Mouse (Mus musculus) liver, postnatal 0 days (tissue): ENCODE measurements around the gene Ccl9. TPM values are rescaled to one million over a fixed set of nuclear protein-coding genes. Genes with fewer than 3 reads are reported as not detected.
A peak's percentile ranks its signal among the peaks of the same experiment; 100 is the strongest.

Source experiments
- ATAC-seq: fragments of 200-750 bp; cut with Nextera tagmentation; 2 replicates; pipeline ENCODE4 v1.8.0; 2017; ENCODE audit warnings: mild to moderate bottlenecking, moderate library complexity
- DNase-seq: peaks from one replicate; pipeline ENCODE4 v3.0.0-alpha.2; 2016
- H3K27ac ChIP-seq: fragments of 300-500 bp; sonication (generic); 2 replicates; pipeline ENCODE4 v1.5.1; 2014; ENCODE audit warnings: antibody characterized with exemption, moderate library complexity, mild to moderate bottlenecking, low read depth
- H3K27me3 ChIP-seq: fragments of 300-500 bp; sonication (generic); 2 replicates; pipeline ENCODE4 v1.6.1; 2014; ENCODE audit warnings: low read length, control low read depth, mixed read lengths; ENCODE audit not compliant: insufficient read depth
- H3K36me3 ChIP-seq: fragments of 300-500 bp; sonication (generic); replicated peaks from 2 replicates; pipeline ENCODE4 v1.6.1; 2014; ENCODE audit warnings: mild to moderate bottlenecking, control low read depth, low read length, moderate library complexity, mixed read lengths; ENCODE audit not compliant: insufficient read depth
- H3K4me1 ChIP-seq: fragments of 300-500 bp; sonication (generic); 2 replicates; pipeline ENCODE4 v1.6.1; 2014; ENCODE audit warnings: antibody characterized with exemption, mild to moderate bottlenecking, control low read depth; ENCODE audit not compliant: insufficient read depth
- H3K4me2 ChIP-seq: fragments of 300-500 bp; sonication (generic); 2 replicates; pipeline ENCODE4 v1.6.1; 2014; ENCODE audit warnings: low read depth, mild to moderate bottlenecking, low read length, moderate library complexity, mixed read lengths
- H3K4me3 ChIP-seq: fragments of 300-500 bp; sonication (generic); 2 replicates; pipeline ENCODE4 v1.5.1; 2014; ENCODE audit warnings: low read depth, low read length
- H3K9ac ChIP-seq: fragments of 300-500 bp; sonication (generic); replicated peaks from 2 replicates; pipeline ENCODE4 v1.6.1; 2014; ENCODE audit warnings: mild to moderate bottlenecking, moderate library complexity
- H3K9me3 ChIP-seq: fragments of 300-500 bp; sonication (generic); 2 replicates; pipeline ENCODE4 v1.6.1; 2016; ENCODE audit warnings: mild to moderate bottlenecking, control low read depth, low read length, mixed read lengths
- CTCF ChIP-seq: sonication (generic); IDR thresholded peaks from 2 replicates; pipeline ENCODE4 v1.5.1; 2016; ENCODE audit warnings: antibody characterized with exemption, low read depth
- EP300 ChIP-seq: IDR thresholded peaks from 2 replicates; pipeline ENCODE4 v1.6.1; 2016; ENCODE audit warnings: antibody characterized with exemption, low read depth, mild to moderate bottlenecking
- WGBS: fragments of 180-500 bp; shearing (Covaris S2); extraction: QIAGEN DNeasy Blood & Tissue Kit; methylation state at CpG from one replicate; pipeline ENCODE4 v1.1.7; 2014; ENCODE audit not compliant: insufficient replicate concordance; 5-methylcytosine and 5-hydroxymethylcytosine counted together
- polyA plus RNA-seq: library from polyadenylated mRNA; unstranded; fragments of >200 nt; fragmentation: Nextera tagmentation; extraction: Ambion mirVana; gene quantifications from 2 replicates; pipeline ENCODE4 v1.2.1, GENCODE M21; 2015

Ccl9 gene
- polyA plus RNA-seq, 1 experiment from 2014 or later, result 92.6 TPM

DNA sequence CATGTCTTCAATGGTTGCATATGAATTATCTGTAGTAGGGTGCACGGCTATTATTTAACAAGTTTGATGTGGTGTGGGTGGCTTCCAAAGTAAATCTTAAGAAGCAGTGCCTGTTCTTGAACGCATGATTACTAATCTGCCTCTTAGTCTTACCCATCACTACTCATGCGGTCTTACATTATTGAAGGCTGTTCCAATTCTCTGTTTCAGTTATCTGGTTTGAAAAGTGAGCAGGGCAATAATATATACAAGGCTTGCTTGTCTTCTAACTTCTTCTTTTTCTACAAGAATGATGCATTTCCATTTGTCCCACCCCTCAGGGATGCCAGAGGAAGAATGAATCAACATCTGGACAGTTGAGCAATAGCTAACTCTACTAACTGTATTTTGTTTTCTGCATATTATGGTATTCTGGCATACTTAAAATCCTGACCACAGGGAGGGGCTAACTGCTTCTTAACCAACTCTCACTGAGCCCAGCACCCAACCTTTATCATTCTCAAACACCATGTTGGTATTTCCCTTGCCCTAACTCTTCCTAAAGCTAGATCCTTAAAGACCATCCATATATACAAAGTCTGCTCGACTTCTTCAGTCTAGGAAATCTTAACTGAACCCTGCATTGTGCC, 1.4 kb downstream of the Ccl9 start:
- H3K4me3 ChIP-seq, result peak overlapping the region; percentile 25; the same call in 1 of the 2 replicates
- H3K4me2 ChIP-seq, result peak overlapping the region; percentile 60
- 41% methylated on average over 4 of the region's 4 CpGs for WGBS

DNA sequence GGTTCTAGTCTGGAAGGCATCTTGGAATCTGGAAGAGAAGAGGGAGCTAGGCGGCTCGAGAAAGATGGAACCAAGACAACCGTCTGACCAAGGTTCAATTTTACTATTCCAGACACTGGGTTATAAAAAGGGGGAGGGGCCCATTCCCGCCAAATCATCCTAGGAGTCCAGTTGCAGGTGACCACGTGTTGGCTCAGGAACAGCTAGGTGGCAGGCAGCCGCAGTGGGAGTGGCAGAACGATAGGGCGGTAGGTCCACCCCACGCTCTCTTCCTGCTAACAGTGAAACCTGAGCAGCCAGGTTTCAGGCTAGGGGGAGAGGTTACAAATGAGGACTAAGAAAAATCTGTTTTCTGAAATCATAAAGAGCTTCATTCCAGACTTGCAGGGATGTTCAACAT, 5.6 kb downstream of the Ccl9 start:
- Histone ChIP-seq H3K9ac (no peak overlapping the region), H3K4me1 (peaks cover 21% of the 10 kb centered on the region), H3K27ac (no peak overlapping the region), H3K4me2 (no peak overlapping the region), H3K9me3 (no peaks in the 10 kb centered on the region), H3K4me3 (no peak overlapping the region), H3K27me3 (no peaks in the 10 kb centered on the region), H3K36me3 (no peaks in the 10 kb centered on the region)
- TF ChIP-seq CTCF (no peak), EP300 (no peak)
- ATAC-seq, result no peak
- WGBS, result 62% methylated on average over 9 of the region's 9 CpGs
- no peak for DNase-seq

More for the DNA sequence above, 1.4 kb downstream of the Ccl9 start:
- Histone ChIP-seq H3K9ac (no peak overlapping the region), H3K9me3 (no peaks in the 10 kb centered on the region), H3K27ac (peak overlapping the region; percentile 77), H3K27me3 (no peaks in the 10 kb centered on the region), H3K36me3 (no peaks in the 10 kb centered on the region), H3K4me1 (peaks cover 16% of the 10 kb centered on the region)
- DNase-seq (no peak), ATAC-seq (peak; percentile 26)
- TF ChIP-seq CTCF, result no peak
- TF ChIP-seq EP300, result no peak

DNA sequence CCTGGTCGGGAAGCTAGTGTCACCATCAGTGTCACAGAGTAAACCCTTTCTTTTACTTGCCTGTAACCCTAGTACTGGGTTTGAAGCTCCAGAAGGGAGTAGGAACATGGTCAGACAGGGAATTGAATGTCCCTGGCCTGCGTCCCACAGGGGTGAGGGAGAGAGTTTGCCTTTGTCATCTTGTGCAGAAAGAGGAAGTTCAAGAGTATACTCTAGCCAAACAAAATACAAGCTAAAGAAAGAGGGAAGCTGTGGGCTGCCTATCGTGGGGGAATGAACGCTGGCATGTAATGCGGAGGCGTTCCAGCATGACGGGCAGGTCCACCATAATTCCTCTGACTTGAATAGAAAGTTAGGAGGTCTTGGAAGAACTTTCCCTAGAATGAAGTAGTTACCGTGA, 6.2 kb downstream of the Ccl9 start:
- TF ChIP-seq EP300, result no peak
- TF ChIP-seq CTCF, result no peak
- no peak overlapping the region for H3K4me3 ChIP-seq
- H3K27me3 ChIP-seq, result no peaks in the 10 kb centered on the region
- WGBS, result 19% methylated on average over 8 of the region's 8 CpGs
- H3K9ac ChIP-seq, result no peak overlapping the region
- H3K27ac ChIP-seq, result 0 out of 2 replicates have a peak overlapping the region, but pooled peaks have one; percentile 23
- no peaks in the 10 kb centered on the region for H3K9me3 ChIP-seq
- peak; percentile 48 for ATAC-seq
- DNase-seq, result peak; percentile 37
- no peaks in the 10 kb centered on the region for H3K36me3 ChIP-seq
- peaks cover 18% of the 10 kb centered on the region for H3K4me1 ChIP-seq
- no peak overlapping the region for H3K4me2 ChIP-seq

DNA sequence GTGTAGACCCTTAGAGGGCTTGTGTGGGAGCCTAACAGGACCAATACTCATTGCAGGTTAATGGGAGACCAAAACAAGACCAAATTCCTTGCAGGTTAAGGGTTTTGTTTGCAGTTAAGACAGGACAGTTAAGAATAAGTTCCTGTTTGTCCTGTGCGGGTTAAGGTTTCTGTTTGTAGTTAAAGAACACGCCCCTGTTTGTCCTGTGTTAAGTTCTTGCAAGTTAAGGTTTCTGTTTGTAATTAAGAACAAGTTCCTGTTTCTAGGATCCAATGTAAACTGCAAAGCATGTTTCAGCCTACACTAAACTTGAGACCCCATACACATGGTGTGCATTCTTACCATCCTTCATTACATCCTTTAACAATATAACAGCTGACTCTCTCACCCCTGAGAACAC, 8.2 kb downstream of the Ccl9 start:
- no peak for DNase-seq
- H3K27ac ChIP-seq, result peak overlapping the region; percentile 66
- WGBS, result 19% methylated on average over 2 of the region's 2 CpGs

DNA sequence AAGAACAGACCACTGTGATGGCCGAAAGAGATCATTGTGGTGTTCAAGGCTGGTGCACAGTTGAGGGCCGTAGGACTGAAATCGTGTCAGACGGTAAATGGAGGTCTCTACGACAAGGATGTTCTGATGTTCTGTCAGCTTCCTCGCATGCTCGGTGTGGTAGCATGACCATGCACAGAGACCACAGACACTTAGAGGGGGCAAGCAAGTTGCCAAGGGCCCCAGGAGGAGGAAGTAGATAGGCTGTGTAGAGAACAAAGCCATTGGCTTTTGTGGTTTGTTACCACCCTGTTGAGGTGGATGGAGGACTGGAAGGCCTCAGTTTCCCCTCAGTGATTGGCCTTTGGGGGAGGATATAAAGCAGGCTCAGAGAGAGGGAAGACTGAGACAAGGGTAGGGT, 9.2 kb downstream of the Ccl9 start:
- TF ChIP-seq EP300, result no peak
- no peak for TF ChIP-seq CTCF
- ATAC-seq (no peak), DNase-seq (no peak)
- WGBS, result 37% methylated on average over 7 of the region's 7 CpGs
- peaks cover 14% of the 10 kb centered on the region for H3K4me1 ChIP-seq
- no peaks in the 10 kb centered on the region for H3K9me3 ChIP-seq
- H3K9ac ChIP-seq, result no peak overlapping the region
- H3K4me3 ChIP-seq, result no peak overlapping the region
- no peaks in the 10 kb centered on the region for H3K27me3 ChIP-seq
- H3K4me2 ChIP-seq, result no peak overlapping the region
- H3K27ac ChIP-seq, result peak overlapping the region; percentile 66; the same call in 1 of the 2 replicates
- H3K36me3 ChIP-seq, result no peaks in the 10 kb centered on the region

More for the DNA sequence above, 8.2 kb downstream of the Ccl9 start:
- Histone ChIP-seq H3K27me3 (no peaks in the 10 kb centered on the region), H3K36me3 (no peaks in the 10 kb centered on the region), H3K4me2 (no peak overlapping the region), H3K9ac (no peak overlapping the region), H3K4me1 (peaks cover 14% of the 10 kb centered on the region), H3K9me3 (no peaks in the 10 kb centered on the region), H3K4me3 (no peak overlapping the region)
- no peak for ATAC-seq
- TF ChIP-seq EP300 (no peak), CTCF (no peak)

DNA sequence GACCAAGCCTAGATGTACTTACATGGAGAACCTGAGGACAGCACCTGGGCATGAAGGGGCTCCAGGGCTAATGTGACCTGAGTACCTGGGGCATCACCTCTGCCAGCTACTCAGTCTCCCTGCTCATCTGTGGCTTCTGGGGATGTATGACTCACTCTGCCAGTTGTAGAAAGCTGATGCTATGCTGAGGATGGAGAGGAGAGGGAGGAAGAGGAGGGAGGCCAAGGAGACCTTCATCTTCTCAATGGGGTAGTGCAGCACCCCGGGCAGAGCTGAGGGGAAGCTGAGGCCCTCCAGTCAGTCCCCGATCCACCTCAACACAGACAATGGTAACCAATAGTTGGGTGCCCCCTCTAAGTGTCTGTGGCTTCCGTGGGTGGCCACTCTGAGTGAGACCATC, 9.7 kb downstream of the Ccl9 start:
- no peak for DNase-seq
- WGBS, result 53% methylated on average over 3 of the region's 3 CpGs

More for the DNA sequence above, 9.7 kb downstream of the Ccl9 start:
- no peak for ATAC-seq
- TF ChIP-seq CTCF, result no peak
- no peak for TF ChIP-seq EP300
- H3K4me3 ChIP-seq, result no peak overlapping the region
- no peaks in the 10 kb centered on the region for H3K9me3 ChIP-seq
- no peak overlapping the region for H3K27ac ChIP-seq
- no peaks in the 10 kb centered on the region for H3K27me3 ChIP-seq
- no peak overlapping the region for H3K4me2 ChIP-seq
- peaks cover 17% of the 10 kb centered on the region for H3K4me1 ChIP-seq
- no peaks in the 10 kb centered on the region for H3K36me3 ChIP-seq
- no peak overlapping the region for H3K9ac ChIP-seq
